Mouse (Mus musculus) erythroid progenitor cell, adult 5-6 weeks (primary cell): Measurements from ENCODE around the gene Syngr1. TPM values are rescaled to one million over a fixed set of nuclear protein-coding genes. Genes with fewer than 3 reads are reported as not detected.

Experiments used
- ATAC-seq: replicated peaks from 2 replicates; pipeline ENCODE4 v1.8.0; 2016; ENCODE audit warnings: moderate number of reproducible peaks, mild to moderate bottlenecking, moderate TSS enrichment, inconsistent platforms; ENCODE audit not compliant: poor library complexity, low FRiP score, severe bottlenecking
- total RNA-seq, 2 experiments: library from RNA; stranded (forward) in 1 of 2; stranded (reverse) in 1 of 2; fragments of 150-400 nt in 1 of 2; fragments of 186-747, 209-891 nt in 1 of 2; gene quantifications; 2 replicates each; pipeline versions ENCODE4 v1.2.3 to v1.2.4; 2015 to 2017; ENCODE audit warnings: low replicate concordance in 2 of 2

The Syngr1 gene
- total RNA-seq, 2 experiments from 2014 or later: 3.6 to 20.1 TPM

DNA sequence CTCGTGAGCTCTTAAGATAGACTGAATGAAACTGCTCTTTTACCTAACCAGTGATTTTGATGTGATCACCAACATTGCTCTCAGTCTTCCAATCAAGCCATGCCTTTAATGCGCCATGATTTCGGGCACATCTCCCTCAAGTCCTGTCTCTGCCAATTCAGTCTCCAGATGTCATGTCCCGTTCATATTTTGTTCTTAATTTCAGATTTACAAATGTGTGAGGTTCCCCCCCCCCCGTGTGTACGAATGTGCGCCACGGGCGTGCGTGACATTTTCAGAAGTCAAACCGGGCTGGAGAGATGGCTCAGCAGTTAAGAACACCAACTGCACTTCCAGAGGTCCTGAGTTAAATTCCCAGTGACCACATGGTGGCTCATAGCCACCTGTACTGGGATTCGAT is 7.4 kb upstream of the Syngr1 start:
- ATAC-seq: no peak

DNA sequence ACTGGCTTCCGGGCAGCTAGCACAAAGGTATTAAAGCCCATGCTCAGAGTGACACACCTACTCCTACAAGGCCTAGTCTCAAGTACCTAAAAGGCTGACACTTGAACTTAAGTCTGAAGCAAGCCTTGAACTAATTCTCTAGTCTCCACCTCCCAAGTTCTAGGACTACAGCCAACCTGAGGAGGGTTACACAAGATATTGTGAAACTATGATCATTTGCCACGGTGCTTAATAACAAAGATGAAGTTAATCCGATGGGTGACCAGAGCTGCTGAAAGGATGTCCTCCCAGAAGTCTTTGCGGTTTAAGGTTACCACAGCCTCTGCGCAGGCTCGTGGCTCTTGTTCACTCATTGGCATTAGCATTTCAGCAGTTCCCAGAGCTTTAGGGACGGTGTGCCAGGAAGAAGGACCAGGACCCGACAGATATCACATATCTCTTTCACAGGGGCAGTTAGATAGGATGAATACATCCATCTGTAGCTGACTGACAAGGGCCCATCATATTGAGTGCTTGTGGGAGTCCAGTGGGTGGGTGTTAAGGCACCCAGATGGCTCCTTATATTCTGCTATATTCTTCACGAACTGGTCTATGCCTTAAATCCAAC is 3.6 kb upstream of the Syngr1 start:
- ATAC-seq: peak; percentile 72

DNA sequence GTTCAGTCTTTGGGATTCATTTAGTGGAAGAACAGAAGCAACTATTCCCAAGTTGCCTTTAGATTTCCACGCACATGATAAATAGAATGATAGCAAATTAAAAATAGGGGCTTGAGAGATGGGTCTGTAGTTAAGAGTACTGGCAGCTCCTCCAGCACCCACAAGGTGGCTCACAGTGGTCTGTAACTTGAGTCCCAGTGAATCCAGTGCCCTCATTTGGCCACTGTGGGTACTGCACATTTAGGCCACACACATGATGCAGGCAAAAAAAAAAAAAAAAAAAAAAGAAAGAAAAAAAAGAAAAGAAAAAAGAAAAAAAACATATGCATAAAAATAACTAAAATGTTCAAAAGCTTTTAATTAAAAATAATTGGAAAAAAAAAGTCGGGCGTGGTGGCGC is 2.5 kb upstream of the Syngr1 start:
- peak; percentile 70 for ATAC-seq

DNA sequence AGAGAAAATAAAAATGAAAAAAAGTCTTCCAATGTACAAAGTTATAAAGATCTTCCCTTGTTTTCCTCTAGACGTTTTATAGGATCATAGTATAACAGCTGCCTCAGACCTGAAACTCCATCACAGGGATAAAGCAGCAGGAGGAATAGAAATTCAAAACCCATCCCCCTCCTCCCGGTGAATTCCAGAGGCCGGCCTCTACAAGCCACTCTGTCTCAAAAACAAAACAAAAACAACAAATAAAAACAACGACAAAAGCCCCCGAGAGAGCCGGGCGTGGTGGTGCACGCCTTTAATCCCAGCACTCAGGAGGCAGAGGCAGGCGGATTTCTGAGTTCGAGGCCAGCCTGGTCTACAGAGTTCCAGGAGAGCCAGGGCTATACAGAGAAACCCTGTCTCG is 979 bp upstream of the Syngr1 start:
- ATAC-seq: no peak

DNA sequence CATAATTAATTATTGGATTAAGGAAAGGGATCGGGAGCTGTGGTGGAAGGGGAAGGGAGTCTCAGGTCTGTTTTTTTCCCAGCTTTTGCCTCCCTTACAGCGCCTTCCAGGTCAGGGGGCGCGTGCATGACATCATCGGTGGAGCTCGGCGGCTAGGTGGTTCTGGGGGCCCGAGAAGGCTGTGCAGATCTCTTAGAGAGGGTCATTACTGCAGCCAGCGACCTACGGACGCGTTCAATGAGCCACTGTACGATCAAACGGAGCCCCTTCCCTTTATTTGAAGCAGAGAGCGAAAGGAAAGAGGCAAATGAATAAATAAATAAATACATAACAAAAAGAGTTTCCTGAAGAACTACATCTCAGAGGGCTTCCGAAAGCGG is 403 bp upstream of the Syngr1 start:
- peak; percentile 32; the same call in 1 of the 2 replicates for ATAC-seq

DNA sequence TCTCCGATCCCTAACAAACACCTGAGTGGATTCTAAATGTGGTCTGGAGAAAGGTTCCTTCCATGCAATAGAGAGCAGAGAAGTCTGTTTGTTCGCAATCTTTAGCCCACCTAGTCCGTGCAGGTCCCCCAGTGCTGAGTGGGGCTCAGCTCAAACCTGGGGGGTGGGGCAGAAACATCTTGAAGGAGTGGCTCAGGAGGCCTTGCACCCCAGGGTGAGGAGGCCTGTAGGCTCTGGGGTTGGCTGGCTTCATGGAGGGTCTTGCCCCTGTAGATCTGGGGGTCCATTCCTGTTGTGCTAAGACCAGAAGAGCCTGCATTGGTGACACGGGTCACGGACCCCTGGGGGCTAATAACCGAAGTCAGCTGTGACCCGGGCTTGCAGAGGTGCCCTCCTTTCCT is 907 bp downstream of the Syngr1 start:
- ATAC-seq: no peak

DNA sequence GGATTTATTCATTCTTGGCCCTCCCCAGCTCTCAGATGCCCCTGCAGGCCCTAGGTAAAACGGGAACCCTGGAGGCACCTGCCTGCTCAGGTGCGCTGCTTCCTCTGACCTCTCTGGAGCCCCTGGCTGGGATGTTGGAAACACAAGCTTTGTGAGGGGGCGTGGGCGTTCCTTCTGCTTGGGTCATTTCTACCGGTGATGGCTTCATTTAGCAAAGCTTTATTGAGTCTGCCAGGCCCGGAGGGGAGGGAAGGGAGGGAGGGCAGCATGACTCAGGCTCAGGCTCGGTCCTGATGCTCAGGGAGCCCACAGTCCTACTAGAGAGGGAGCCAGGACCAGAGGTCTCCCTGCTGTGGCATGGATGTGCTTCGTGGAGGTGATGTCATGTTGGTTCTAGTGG is 1.5 kb downstream of the Syngr1 start:
- ATAC-seq: no peak

DNA sequence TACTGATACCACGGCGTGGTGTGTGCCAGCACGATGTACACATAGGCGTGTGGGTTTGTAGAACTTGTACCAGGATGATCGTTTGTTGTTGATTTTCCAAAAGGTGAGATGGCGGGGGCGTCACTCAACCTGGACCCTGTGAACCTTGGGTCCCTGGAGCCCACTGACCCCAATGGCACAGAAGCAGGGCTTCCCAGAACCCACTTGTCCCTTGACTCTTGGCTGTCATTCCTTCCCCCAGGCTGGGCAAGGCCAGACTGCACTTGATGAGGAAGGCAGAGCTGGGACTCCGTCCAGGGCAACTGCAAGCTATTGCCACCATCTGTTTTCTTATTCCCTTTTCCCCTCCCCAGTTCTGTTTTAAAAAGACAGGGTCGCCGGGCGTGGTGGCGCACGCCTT is 3.1 kb downstream of the Syngr1 start:
- ATAC-seq: no peak

DNA sequence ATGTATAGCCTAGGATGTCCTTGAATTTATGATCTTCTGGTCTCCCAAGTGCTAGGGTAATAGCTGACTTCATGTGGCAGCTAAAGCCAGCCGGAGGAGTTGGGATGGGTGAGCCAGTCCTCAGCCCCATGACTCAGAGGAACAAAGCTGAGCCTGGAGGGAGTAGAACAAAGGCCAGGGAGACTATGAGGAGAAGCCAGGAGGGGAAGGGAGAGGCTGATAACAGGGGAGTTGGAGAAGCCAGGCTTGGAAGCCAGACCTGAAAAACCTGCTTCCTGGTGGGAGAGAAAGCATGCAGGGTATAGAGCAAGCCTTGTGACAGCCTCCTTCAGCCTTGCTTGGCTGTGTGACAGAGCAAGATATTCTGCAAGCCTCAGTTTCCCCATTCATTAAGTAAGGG is 4.5 kb downstream of the Syngr1 start:
- no peak for ATAC-seq

DNA sequence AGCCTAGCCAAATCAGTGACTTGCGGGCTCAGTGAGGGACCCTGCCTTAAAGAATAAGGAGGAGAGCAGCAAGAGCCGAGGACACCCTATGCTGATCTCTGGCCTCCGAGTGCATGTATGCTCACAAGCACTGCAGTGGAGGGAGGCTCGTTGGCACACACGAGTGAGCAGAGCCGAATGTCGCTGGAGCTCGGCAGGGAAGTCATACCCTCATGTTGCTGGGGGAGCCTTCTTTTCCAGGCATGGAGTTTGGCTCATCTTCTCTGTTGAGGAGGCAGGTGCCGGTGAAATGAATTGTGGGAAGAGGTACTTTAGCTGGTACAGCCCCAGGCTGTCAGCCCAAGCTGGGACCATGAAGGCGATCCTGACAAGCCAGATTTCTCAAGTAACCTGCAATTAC is 5.3 kb downstream of the Syngr1 start:
- no peak for ATAC-seq

DNA sequence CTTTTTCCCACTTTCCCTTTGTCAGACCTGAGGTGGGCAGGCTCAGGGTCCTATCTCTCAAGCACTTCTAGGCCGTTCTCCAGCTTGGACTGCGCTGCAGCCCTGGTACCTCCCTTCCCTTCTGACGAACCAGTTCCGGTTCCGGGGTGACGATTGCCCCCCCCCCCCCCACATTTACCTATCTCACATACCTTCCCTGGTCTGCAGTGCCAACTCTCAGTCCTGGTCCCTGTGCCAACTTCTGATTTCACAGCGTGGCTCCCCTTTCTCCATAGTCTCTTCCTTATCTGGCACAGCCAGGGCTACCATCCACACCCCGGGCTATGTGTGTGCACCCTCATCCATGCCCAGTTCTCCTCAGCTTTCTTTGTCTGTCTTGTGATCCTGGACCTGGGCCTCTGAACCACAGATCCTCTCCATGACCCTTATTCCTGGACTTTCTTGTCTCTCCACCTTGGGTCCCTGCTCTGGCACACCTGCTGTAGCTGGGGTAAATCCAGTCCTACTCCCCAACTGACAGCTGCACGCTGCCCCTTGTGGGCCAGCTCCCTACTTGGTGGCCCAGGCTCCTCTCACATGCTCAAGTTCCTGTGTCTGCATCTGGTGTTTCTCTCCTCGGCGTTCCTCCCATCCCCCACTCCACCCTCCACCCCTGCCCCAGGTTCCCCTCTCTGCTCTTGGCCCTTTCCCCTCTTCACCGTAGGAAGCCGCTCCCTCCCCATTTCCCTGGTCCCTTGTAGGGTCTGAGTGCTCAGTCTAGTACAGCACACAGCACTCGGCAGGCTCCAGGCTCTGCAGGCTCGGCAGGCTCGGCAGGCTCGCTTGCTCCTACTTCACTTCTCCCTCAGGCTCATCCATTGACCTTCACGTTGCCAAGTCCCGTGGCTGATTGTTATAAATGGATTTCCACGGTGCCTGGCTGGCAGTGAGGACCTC is 6.1 kb downstream of the Syngr1 start:
- ATAC-seq: peak; percentile 82

DNA sequence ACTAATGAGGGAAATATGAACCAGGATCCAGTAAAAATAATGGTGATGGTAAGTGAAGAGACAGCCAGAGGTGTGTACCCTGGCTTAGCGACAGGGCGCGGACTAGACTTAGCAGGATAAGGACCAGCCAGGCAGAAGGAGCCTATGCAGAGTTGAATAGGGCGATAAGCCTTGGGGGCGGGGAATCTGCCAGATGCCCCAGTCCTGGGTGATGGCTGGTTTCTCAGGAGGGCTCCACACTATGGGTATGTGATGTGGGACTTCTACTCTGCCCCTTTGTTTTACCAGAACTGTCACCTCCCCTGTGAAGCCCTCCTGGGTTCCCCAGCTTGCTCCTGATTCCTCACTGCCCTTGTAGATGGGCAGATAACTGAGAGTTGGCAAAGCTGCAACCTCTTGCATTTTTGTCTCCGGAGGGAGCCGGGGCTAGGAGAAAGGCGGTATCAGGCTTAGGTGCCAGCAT is 6.9 kb downstream of the Syngr1 start:
- peak; percentile 81 for ATAC-seq

DNA sequence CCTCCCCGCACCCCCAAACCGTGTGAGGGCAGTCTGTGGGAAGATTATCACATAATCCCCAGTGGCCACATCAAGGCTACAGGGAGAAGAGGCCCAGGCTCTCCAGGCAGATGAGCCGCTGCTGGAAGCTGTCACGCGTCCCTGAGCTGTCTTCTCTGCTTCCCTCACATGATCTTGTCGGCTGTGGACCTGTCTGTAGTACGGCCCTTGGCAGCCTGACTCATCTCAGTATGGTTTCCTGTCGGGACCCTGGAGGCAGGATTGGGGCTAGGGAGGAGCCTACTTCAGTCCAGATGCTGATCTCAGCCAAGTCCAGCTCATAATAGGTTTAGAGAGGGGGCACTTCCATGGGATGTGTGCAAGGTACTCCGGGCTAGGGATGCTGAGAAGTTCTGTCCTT is 7.7 kb downstream of the Syngr1 start:
- ATAC-seq: peak; percentile 25

DNA sequence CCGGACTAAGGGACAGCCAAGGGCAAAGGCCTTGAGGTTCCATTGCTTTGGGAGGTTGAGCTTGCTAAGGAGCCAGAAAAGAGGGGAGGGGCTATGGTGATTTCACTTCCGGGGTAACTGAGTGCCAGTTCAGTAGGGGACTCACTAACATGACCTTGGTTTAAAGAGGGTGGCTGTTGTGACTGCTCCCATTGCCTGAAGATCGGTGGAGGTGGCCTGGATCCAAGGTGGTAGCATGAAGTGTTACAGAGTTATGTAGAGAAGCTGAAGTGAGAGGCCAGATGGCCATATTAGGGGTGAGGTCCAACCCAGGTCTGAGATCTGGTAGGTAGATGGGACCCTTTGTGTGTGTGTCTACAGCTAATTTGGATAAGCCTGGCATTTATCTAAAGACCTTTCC is 8.3 kb downstream of the Syngr1 start:
- ATAC-seq: no peak

DNA sequence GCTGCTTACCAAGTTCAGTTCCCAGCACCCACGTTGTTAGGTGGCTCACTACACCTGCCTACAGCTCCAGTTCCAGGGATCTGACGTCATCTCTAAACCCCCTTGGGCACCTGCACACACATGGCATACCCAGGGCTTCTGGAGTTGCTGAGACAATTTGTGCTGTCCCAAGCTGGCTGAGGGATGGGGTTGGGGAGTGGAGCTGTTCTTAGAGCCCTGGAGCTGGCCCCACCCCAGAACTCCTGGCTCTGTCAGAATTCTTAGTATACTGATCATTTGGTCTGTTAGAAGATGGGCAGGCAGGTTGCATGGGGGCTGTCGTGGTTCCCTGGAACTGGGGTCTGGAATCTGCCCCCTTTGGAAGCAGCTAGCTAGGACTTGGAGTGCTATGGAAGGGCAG is 9.1 kb downstream of the Syngr1 start:
- no peak for ATAC-seq

DNA sequence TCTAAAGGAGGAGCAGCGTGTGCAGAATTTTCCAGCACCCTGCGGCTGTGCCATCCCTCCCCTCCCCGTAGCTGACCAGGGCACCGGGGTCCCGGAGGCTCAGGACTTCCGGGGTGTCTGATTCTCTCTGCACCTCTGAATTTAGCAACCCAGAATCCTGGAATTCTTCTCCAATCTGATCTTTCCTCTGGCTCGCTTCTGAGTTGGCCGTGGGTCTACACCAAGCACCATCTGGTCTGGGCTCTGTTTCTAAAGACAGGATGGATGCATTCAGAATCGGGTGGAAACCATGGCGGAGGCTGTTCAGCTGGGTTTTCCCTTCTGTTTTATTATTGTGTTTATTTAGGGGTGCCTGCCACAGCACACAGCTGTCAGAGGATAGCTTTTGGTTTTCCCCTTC is 9.7 kb downstream of the Syngr1 start:
- no peak for ATAC-seq

DNA sequence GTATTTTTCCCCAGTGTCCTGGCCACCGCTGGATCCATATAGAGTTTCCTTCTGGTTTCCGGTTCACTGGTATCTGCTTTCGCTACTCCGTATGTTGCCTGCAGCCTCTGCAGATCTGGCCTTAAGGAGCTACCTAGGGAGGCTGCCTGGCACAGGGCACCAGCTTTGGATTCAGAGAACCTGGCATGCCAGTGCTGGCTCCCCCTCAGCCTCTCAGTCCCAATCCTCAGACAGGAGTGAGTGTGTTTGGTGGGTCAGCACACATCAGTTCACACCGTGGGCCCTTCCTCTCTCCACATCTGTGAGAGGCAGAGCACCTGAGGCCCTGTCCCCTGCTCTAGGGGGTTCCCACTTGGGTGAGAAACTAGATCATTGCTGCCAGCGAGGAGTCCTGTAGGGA is 10.4 kb downstream of the Syngr1 start:
- no peak for ATAC-seq

DNA sequence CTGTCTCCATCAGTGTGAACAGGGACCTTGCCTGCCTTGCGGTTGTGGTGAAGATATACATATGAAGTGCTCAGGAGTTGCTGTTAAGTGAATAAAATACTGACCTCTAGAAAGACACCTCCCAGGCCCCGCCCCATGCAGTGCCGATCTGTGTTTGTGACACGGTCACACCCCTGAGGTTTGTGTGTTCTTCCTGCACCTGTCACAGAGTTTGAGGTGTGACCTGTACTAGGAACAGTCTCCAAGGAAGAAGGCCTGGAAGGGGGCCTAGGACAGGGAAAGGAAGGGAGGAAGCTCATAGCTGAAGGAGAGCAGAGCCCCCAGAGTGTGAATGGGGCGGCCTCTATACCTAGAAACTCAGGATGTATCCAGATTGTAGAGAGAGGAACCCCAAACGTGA is 11.4 kb downstream of the Syngr1 start:
- ATAC-seq: no peak

DNA sequence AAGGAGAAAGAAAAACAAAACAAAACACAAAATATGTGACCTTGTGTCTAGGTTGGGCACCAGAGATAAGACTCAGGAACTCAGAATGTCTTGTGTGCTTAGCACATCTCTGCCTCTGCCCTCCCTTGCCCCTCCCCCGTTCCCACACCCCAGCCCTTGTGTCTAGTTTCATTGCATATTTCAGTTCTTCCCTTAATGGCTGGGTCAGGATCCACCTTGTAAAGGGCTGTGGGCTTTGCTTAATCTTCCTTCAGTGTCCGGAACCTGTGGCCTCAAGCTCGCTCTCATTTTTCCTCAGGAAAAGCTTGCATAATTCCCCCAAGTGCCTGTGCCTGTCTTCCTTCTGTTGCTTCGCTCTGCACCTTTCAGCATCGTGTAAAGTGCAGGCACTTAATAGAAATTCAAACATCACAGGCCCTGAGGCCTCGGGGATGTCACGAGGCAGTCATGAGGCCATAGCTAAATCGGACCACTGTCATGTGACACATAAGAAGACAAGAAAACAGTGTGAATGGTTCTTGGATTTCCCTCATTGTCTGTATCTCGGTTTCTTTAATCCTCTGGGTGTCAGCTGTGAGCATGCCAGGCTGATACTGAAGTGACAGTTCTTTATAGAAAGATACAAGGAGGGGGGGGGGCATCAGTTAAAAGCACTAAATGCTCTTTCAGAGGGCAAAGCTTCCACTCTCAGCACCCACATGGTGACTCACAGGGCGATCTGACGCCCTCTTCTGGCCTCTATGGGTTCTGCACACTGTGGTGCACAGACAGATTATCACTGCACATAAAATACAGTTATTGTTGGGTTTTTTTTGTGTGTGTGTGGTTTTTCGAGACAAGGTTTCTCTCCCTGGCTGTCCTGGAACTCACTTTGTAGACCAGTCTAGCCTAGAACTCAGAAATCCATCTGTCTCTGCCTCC is 14.6 kb downstream of the Syngr1 start:
- ATAC-seq: no peak

DNA sequence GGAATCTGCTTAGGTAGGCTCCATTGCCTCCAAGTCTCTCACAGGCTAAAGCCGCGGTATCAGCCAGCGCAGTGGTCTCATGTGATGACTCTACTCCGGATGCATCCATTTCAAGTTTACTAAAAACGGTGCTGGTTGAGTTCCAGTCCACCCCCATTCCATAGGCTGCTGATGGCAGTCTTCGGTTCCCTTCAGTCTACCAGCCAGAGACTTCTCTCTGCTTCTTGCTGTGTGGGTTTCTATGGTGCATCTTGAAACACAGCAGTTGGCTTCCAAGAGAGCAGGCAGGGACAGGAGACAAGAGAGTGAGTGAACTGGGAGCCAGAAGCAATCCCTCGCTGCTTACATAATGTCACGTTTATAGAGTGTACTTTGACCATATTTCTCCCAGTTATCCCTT is 16.0 kb downstream of the Syngr1 start:
- ATAC-seq: no peak
